Mouse (Mus musculus) C2C12 (cell line): ENCODE data around the gene Akap8l.

Experiments used
- CEBPB ChIP-seq: IDR thresholded peaks from one replicate; pipeline ENCODE4 v1.6.1; 2011; ENCODE audit warnings: low read depth, mild to moderate bottlenecking, control low read depth, moderate library complexity
- CTCF ChIP-seq: IDR thresholded peaks from one replicate; pipeline ENCODE4 v1.5.1; 2011; ENCODE audit not compliant: control insufficient read depth, insufficient read depth, insufficient read length
- FOSL1 ChIP-seq: IDR thresholded peaks from one replicate; pipeline ENCODE4 v1.8.0; 2011; ENCODE audit warnings: mild to moderate bottlenecking, low read length; ENCODE audit not compliant: poor library complexity, insufficient read depth, severe bottlenecking
- MAX ChIP-seq: IDR thresholded peaks from one replicate; pipeline ENCODE4 v1.6.1; 2011; ENCODE audit warnings: mild to moderate bottlenecking, control low read depth
- MYOD1 ChIP-seq: IDR thresholded peaks from one replicate; pipeline ENCODE4 v1.6.1; 2011; ENCODE audit warnings: low read depth; ENCODE audit not compliant: control insufficient read depth, insufficient read length
- MYOG ChIP-seq: IDR thresholded peaks from one replicate; pipeline ENCODE4 v1.6.1; 2011; ENCODE audit not compliant: control insufficient read depth, insufficient read length; ENCODE audit errors: extremely low read depth
- USF1 ChIP-seq: IDR thresholded peaks from one replicate; pipeline ENCODE4 v1.6.1; 2011; ENCODE audit warnings: low read depth, mild to moderate bottlenecking, control low read depth, moderate library complexity

- TF ChIP-seq CTCF = no peak
- no peak for TF ChIP-seq MYOD1
- no peak for TF ChIP-seq MAX
- no peak for TF ChIP-seq FOSL1
- no peak for TF ChIP-seq USF1
- TF ChIP-seq CEBPB = no peak
- no peak for TF ChIP-seq MYOG
These were observed 69.8 kb downstream of the Akap8l start for GRCm38 (mm10) chr17:32280575-32280974.
